Mouse (Mus musculus): Measurements from ENCODE around the gene Eid3. TPM values are rescaled to one million over a fixed set of nuclear protein-coding genes. Genes with fewer than 3 reads are reported as not detected.

The Eid3 gene
- polyA plus RNA-seq, 1 experiment from 2014 or later, result 0.46 TPM

GRCm38 (mm10) chr10:82835898-82836297, 30.5 kb upstream of the Eid3 start:
- H3K4me1 ChIP-seq (ENCODE audit: control insufficient read depth, insufficient read depth, low read length), result peaks cover 7% of the 10 kb centered on the region; the same call in 1 of the 2 replicates
- no peak overlapping the region for H3K4me2 ChIP-seq (ENCODE audit: low read depth, low read length)
- H3K9me3 ChIP-seq (replicated peaks; ENCODE audit: control insufficient read depth, low read length), result no peaks in the 10 kb centered on the region
- no peak overlapping the region for H3K27ac ChIP-seq (ENCODE audit: low read length)
- ATAC-seq (ENCODE audit: insufficient read depth, low FRiP score), result no peak
- no peaks in the 10 kb centered on the region for H3K36me3 ChIP-seq (ENCODE audit: control insufficient read depth, insufficient read depth, low read length)
- H3K27me3 ChIP-seq (ENCODE audit: control insufficient read depth, insufficient read depth, low read length), result no peaks in the 10 kb centered on the region
- no peak overlapping the region for H3K4me3 ChIP-seq (replicated peaks; ENCODE audit: low read length)
- H3K9ac ChIP-seq (ENCODE audit: low read length), result no peak overlapping the region
- 77% methylated on average over 3 of the region's 3 CpGs for WGBS

GRCm38 (mm10) chr10:82838390-82838789, 28.0 kb upstream of the Eid3 start:
- H3K4me2 ChIP-seq (ENCODE audit: low read depth, low read length), result no peak overlapping the region
- H3K9me3 ChIP-seq (replicated peaks; ENCODE audit: control insufficient read depth, low read length), result no peaks in the 10 kb centered on the region
- H3K4me3 ChIP-seq (replicated peaks; ENCODE audit: low read length), result no peak overlapping the region
- peaks cover 7% of the 10 kb centered on the region; the same call in 1 of the 2 replicates for H3K4me1 ChIP-seq (ENCODE audit: control insufficient read depth, insufficient read depth, low read length)
- H3K9ac ChIP-seq (ENCODE audit: low read length), result no peak overlapping the region
- H3K27ac ChIP-seq (ENCODE audit: low read length), result no peak overlapping the region
- 82% methylated on average over 7 of the region's 7 CpGs for WGBS
- H3K36me3 ChIP-seq (ENCODE audit: control insufficient read depth, insufficient read depth, low read length), result no peaks in the 10 kb centered on the region
- no peak for ATAC-seq (ENCODE audit: insufficient read depth, low FRiP score)
- H3K27me3 ChIP-seq (ENCODE audit: control insufficient read depth, insufficient read depth, low read length), result no peaks in the 10 kb centered on the region

GRCm38 (mm10) chr10:82844090-82844489, 22.3 kb upstream of the Eid3 start:
- 57% methylated on average over 6 of the region's 6 CpGs for WGBS
- no peak; the same call in 1 of the 2 replicates for ATAC-seq (ENCODE audit: insufficient read depth, low FRiP score)

DNA sequence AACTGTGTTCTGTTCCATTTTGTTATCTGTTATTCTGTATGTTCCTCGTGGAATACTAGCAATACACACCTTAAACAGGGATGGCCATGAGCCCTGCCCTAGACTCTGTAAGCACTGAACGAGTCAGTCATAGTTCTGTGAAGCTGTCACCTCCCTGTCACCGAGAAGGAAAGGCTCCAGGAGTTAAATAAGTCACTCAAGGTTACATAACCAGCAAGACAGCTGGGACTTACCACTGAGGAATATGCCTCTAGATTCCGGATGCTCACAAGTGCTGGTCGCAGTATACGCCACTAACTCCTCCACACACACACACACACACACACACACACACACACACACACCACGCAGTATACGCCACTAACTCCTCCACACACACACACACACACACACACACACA, 21.7 kb upstream of the Eid3 start:
- H3K4me2 ChIP-seq (ENCODE audit: low read depth, low read length), result no peak overlapping the region
- no peak overlapping the region for H3K4me3 ChIP-seq (replicated peaks; ENCODE audit: low read length)
- no peaks in the 10 kb centered on the region for H3K27me3 ChIP-seq (ENCODE audit: control insufficient read depth, insufficient read depth, low read length)
- H3K4me1 ChIP-seq (ENCODE audit: control insufficient read depth, insufficient read depth, low read length), result no peaks in the 10 kb centered on the region
- H3K27ac ChIP-seq (ENCODE audit: low read length), result peak overlapping the region; percentile 51; the same call in 1 of the 2 replicates
- no peaks in the 10 kb centered on the region for H3K9me3 ChIP-seq (replicated peaks; ENCODE audit: control insufficient read depth, low read length)
- no peak for ATAC-seq (ENCODE audit: insufficient read depth, low FRiP score)
- no peak overlapping the region for H3K9ac ChIP-seq (ENCODE audit: low read length)
- WGBS, result 73% methylated on average over 8 of the region's 8 CpGs
- H3K36me3 ChIP-seq (ENCODE audit: control insufficient read depth, insufficient read depth, low read length), result no peaks in the 10 kb centered on the region

More at GRCm38 (mm10) chr10:82844090-82844489, 22.3 kb upstream of the Eid3 start:
- Histone ChIP-seq H3K9me3 (replicated peaks; ENCODE audit: control insufficient read depth, low read length) (no peaks in the 10 kb centered on the region), H3K4me3 (replicated peaks; ENCODE audit: low read length) (no peak overlapping the region), H3K4me1 (ENCODE audit: control insufficient read depth, insufficient read depth, low read length) (no peaks in the 10 kb centered on the region), H3K27ac (ENCODE audit: low read length) (peak overlapping the region; percentile 51; the same call in 1 of the 2 replicates), H3K27me3 (ENCODE audit: control insufficient read depth, insufficient read depth, low read length) (no peaks in the 10 kb centered on the region), H3K9ac (ENCODE audit: low read length) (no peak overlapping the region), H3K4me2 (ENCODE audit: low read depth, low read length) (no peak overlapping the region), H3K36me3 (ENCODE audit: control insufficient read depth, insufficient read depth, low read length) (no peaks in the 10 kb centered on the region)

GRCm38 (mm10) chr10:82847821-82848459, 18.5 kb upstream of the Eid3 start:
- no peak overlapping the region for H3K27ac ChIP-seq (ENCODE audit: low read length)
- no peaks in the 10 kb centered on the region for H3K36me3 ChIP-seq (ENCODE audit: control insufficient read depth, insufficient read depth, low read length)
- no peak overlapping the region for H3K9ac ChIP-seq (ENCODE audit: low read length)
- WGBS, result 56% methylated on average over 9 of the region's 9 CpGs
- no peaks in the 10 kb centered on the region for H3K4me1 ChIP-seq (ENCODE audit: control insufficient read depth, insufficient read depth, low read length)
- no peaks in the 10 kb centered on the region for H3K27me3 ChIP-seq (ENCODE audit: control insufficient read depth, insufficient read depth, low read length)
- H3K9me3 ChIP-seq (replicated peaks; ENCODE audit: control insufficient read depth, low read length), result no peaks in the 10 kb centered on the region
- no peak overlapping the region for H3K4me3 ChIP-seq (replicated peaks; ENCODE audit: low read length)
- ATAC-seq (ENCODE audit: insufficient read depth, low FRiP score), result no peak
- no peak overlapping the region for H3K4me2 ChIP-seq (ENCODE audit: low read depth, low read length)

GRCm38 (mm10) chr10:82849686-82850353, 16.6 kb upstream of the Eid3 start:
- WGBS, result 80% methylated on average over 16 of the region's 16 CpGs
- no peak overlapping the region for H3K4me2 ChIP-seq (ENCODE audit: low read depth, low read length)
- no peak for ATAC-seq (ENCODE audit: insufficient read depth, low FRiP score)
- H3K9me3 ChIP-seq (replicated peaks; ENCODE audit: control insufficient read depth, low read length), result no peaks in the 10 kb centered on the region
- no peak overlapping the region for H3K27ac ChIP-seq (ENCODE audit: low read length)
- H3K9ac ChIP-seq (ENCODE audit: low read length), result no peak overlapping the region
- no peaks in the 10 kb centered on the region for H3K36me3 ChIP-seq (ENCODE audit: control insufficient read depth, insufficient read depth, low read length)
- no peaks in the 10 kb centered on the region for H3K4me1 ChIP-seq (ENCODE audit: control insufficient read depth, insufficient read depth, low read length)
- H3K27me3 ChIP-seq (ENCODE audit: control insufficient read depth, insufficient read depth, low read length), result no peaks in the 10 kb centered on the region
- no peak overlapping the region for H3K4me3 ChIP-seq (replicated peaks; ENCODE audit: low read length)

DNA sequence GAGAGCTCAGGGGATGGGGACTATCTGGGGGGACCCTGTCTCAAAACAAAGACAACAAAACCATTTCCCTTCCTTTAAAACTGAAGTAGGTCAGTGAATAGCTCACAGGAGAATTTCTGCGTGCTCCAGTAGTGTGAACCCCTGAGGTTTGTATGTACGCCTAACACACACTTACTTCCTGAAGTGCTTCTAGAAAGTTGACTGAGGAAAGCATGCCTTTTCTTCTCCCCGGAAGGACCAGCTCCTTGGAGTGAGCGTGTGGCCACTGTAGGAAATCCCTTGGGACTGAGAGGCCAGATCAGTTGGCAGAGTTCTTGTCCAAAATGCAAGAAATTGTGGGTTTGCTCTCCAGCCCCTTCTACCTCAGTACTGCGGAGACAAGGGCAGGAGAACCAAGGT, 16.1 kb upstream of the Eid3 start:
- no peak overlapping the region for H3K27ac ChIP-seq (ENCODE audit: low read length)
- WGBS, result 84% methylated on average over 5 of the region's 5 CpGs

DNA sequence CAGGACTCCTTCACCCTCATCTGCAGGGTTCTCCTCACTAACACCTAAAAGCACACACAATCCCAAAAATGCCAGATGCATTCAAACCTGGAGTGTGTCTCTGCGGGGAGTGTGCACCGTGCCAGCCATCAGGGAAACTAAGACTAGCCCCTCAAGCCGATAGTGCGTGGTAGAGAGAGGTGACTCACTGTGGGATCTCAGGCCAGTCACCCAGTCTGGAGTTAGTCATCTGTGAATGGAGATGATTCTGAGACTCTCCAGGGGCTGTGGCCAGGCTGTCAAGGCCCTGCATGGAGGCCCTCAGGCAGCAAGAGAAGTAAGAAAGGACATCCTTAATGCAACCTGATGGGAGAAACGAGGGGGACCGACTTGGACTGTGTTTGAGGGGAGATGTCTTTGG, 14.7 kb upstream of the Eid3 start:
- H3K4me3 ChIP-seq (replicated peaks; ENCODE audit: low read length), result no peak overlapping the region
- no peaks in the 10 kb centered on the region for H3K9me3 ChIP-seq (replicated peaks; ENCODE audit: control insufficient read depth, low read length)
- no peaks in the 10 kb centered on the region for H3K4me1 ChIP-seq (ENCODE audit: control insufficient read depth, insufficient read depth, low read length)
- H3K27me3 ChIP-seq (ENCODE audit: control insufficient read depth, insufficient read depth, low read length), result no peaks in the 10 kb centered on the region
- ATAC-seq (ENCODE audit: insufficient read depth, low FRiP score), result no peak
- no peak overlapping the region for H3K9ac ChIP-seq (ENCODE audit: low read length)
- 85% methylated on average over 6 of the region's 6 CpGs for WGBS
- H3K27ac ChIP-seq (ENCODE audit: low read length), result no peak overlapping the region
- no peak overlapping the region for H3K4me2 ChIP-seq (ENCODE audit: low read depth, low read length)
- no peaks in the 10 kb centered on the region for H3K36me3 ChIP-seq (ENCODE audit: control insufficient read depth, insufficient read depth, low read length)

More for the DNA sequence above, 16.1 kb upstream of the Eid3 start:
- Histone ChIP-seq H3K4me1 (ENCODE audit: control insufficient read depth, insufficient read depth, low read length) (no peaks in the 10 kb centered on the region), H3K4me2 (ENCODE audit: low read depth, low read length) (no peak overlapping the region), H3K27me3 (ENCODE audit: control insufficient read depth, insufficient read depth, low read length) (no peaks in the 10 kb centered on the region), H3K9me3 (replicated peaks; ENCODE audit: control insufficient read depth, low read length) (no peaks in the 10 kb centered on the region), H3K9ac (ENCODE audit: low read length) (no peak overlapping the region), H3K4me3 (replicated peaks; ENCODE audit: low read length) (no peak overlapping the region), H3K36me3 (ENCODE audit: control insufficient read depth, insufficient read depth, low read length) (no peaks in the 10 kb centered on the region)
- no peak for ATAC-seq (ENCODE audit: insufficient read depth, low FRiP score)

DNA sequence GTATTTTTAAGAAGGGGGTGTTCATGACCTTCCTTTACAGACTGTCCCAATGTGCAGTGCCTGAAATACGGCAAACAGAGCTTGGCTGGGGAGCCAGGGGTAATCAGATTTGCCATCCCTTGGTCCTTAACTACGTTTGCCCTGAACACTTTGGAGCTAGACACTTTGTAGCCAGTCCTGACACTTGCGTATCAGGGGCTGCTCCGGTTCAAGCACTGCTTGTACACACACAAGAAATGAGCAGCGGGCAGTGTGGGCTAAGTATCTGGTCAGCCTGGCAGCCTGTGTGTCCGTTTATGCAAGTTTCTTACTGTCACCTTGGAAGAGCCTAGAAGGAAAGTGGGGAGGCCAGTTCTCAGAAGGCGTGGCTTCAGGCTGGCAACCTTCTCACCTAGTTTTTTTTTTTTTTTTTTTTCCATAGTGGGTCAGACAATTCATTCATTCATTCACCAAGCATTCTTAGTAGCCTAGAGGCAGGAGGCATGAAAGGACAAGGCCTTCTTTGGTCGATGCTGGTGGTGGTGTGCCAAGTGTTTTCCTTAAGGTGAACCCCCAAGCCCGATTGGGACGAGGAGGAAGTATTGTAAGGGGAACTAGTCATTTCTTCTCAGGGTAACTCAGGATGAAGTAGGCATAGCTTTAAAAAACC, 8.3 kb upstream of the Eid3 start:
- H3K4me1 ChIP-seq (ENCODE audit: control insufficient read depth, insufficient read depth, low read length), result peaks cover 20% of the 10 kb centered on the region
- no peaks in the 10 kb centered on the region for H3K27me3 ChIP-seq (ENCODE audit: control insufficient read depth, insufficient read depth, low read length)
- peak overlapping the region; percentile 96 for H3K27ac ChIP-seq (ENCODE audit: low read length)
- peak overlapping the region; percentile 79 for H3K4me2 ChIP-seq (ENCODE audit: low read depth, low read length)
- no peaks in the 10 kb centered on the region for H3K36me3 ChIP-seq (ENCODE audit: control insufficient read depth, insufficient read depth, low read length)
- H3K9ac ChIP-seq (ENCODE audit: low read length), result no peak overlapping the region; the same call in 1 of the 2 replicates
- no peaks in the 10 kb centered on the region for H3K9me3 ChIP-seq (replicated peaks; ENCODE audit: control insufficient read depth, low read length)
- no peak for ATAC-seq (ENCODE audit: insufficient read depth, low FRiP score)
- H3K4me3 ChIP-seq (replicated peaks; ENCODE audit: low read length), result peak overlapping the region; percentile 82; the same call in 1 of the 2 replicates
- WGBS, result 48% methylated on average over 10 of the region's 10 CpGs

Data from stomach, embryonic 16.5 days (tissue).